Mouse (Mus musculus): ENCODE measurements around the gene Tmem54. TPM values are rescaled to one million over a fixed set of nuclear protein-coding genes. Genes with fewer than 3 reads are reported as not detected.

Gene Tmem54
- total and polyA plus RNA-seq, 2 experiments from 2014 or later: 0.19 TPM; not detected in 1

DNA sequence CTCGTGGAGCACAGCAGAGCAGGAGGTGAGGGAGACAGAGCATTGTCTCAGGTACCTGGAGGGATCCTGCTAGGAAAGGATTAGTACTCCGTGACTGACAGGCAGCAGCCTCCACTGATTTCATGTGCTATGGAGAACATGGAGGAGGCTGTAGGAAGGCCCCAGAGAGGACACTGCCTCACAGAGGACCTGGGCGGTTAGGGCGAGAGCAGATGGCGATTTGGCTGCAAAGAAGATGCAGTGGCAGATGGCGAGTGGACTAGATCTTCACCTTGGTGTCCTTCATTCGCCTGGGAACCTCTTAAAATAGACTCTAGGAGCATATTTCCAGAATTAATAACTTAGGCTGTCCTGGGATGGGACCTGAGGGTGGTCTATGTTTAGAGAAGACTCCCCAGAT is 24.3 kb upstream of the Tmem54 start:
- Histone ChIP-seq H3K27ac (peak overlapping the region; percentile 27; the same call in 1 of the 2 replicates), H3K9ac (replicated peaks; ENCODE audit: low read length) (no peak overlapping the region), H3K4me2 (ENCODE audit: low read depth, low read length) (no peak overlapping the region), H3K27me3 (ENCODE audit: insufficient read depth, low read length) (no peaks in the 10 kb centered on the region), H3K9me3 (ENCODE audit: low read length) (no peaks in the 10 kb centered on the region), H3K36me3 (ENCODE audit: insufficient read depth, low read length) (peaks cover 44% of the 10 kb centered on the region), H3K4me3 (ENCODE audit: low read length) (no peak overlapping the region), H3K4me1 (ENCODE audit: insufficient read depth, low read length) (no peaks in the 10 kb centered on the region; the same call in 1 of the 2 replicates)
- WGBS: 64% methylated on average over 7 of the region's 7 CpGs
- TF ChIP-seq CTCF (IDR thresholded peaks at IDR 0.05; ENCODE audit: low read depth): no peak
- no peak for ATAC-seq
- peak; percentile 49 for DNase-seq (ENCODE audit: low spot score)

DNA sequence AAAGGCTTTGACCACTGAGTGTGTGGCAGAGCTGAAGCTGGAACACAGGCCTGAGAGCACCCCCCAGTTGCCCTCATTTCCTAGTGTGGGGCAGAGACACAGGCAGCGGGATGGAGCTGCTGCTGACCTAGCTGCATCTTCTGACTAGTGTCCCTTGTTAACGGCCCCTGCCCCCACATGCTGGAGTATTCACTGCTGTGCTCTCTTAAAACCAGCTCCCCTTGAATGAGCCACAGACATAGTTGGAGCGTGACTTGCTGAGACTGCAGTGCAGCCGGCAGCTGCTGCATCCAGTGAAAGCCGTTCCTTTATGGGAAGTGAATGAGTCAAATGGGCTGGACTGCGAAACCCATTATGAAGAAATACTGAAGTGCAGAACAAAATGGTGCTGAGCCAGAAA is 23.8 kb upstream of the Tmem54 start:
- Histone ChIP-seq H3K4me2 (ENCODE audit: low read depth, low read length) (no peak overlapping the region), H3K27ac (peak overlapping the region; percentile 27; the same call in 1 of the 2 replicates), H3K27me3 (ENCODE audit: insufficient read depth, low read length) (no peaks in the 10 kb centered on the region), H3K36me3 (ENCODE audit: insufficient read depth, low read length) (peaks cover 41% of the 10 kb centered on the region), H3K4me1 (ENCODE audit: insufficient read depth, low read length) (no peaks in the 10 kb centered on the region; the same call in 1 of the 2 replicates), H3K9me3 (ENCODE audit: low read length) (no peaks in the 10 kb centered on the region), H3K9ac (replicated peaks; ENCODE audit: low read length) (no peak overlapping the region), H3K4me3 (ENCODE audit: low read length) (no peak overlapping the region)
- WGBS: 51% methylated on average over 6 of the region's 6 CpGs
- ATAC-seq (peak; percentile 53), DNase-seq (ENCODE audit: low spot score) (peak; percentile 56)
- no peak for TF ChIP-seq CTCF (IDR thresholded peaks at IDR 0.05; ENCODE audit: low read depth)

DNA sequence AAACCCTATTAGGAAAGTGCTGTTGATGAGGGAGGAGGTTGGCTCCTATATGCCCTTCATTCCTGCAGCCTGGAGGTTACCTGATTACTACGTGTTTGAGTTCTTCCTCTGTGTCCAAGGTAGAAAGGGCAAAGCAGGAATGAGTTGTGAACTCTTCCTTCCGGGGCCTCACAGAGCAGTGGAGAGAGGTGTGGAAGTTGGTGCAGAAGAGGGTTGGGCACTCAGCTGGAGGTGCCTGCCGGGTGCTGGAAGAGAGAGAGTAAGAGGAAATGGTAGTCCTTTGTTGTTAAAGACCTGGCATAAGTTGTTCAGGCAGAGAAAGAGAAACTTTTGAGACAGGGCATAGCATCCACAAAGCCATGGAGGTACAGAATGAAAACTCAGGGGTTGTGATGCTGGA is 23.4 kb upstream of the Tmem54 start:
- Histone ChIP-seq H3K4me3 (ENCODE audit: low read length) (no peak overlapping the region), H3K4me2 (ENCODE audit: low read depth, low read length) (no peak overlapping the region), H3K9me3 (ENCODE audit: low read length) (no peaks in the 10 kb centered on the region), H3K27ac (peak overlapping the region; percentile 27; the same call in 1 of the 2 replicates), H3K9ac (replicated peaks; ENCODE audit: low read length) (no peak overlapping the region), H3K36me3 (ENCODE audit: insufficient read depth, low read length) (peaks cover 37% of the 10 kb centered on the region), H3K27me3 (ENCODE audit: insufficient read depth, low read length) (no peaks in the 10 kb centered on the region), H3K4me1 (ENCODE audit: insufficient read depth, low read length) (no peaks in the 10 kb centered on the region; the same call in 1 of the 2 replicates)
- WGBS: 84% methylated on average over 3 of the region's 3 CpGs
- no peak for TF ChIP-seq CTCF (IDR thresholded peaks at IDR 0.05; ENCODE audit: low read depth)
- ATAC-seq (no peak), DNase-seq (ENCODE audit: low spot score) (no peak)

DNA sequence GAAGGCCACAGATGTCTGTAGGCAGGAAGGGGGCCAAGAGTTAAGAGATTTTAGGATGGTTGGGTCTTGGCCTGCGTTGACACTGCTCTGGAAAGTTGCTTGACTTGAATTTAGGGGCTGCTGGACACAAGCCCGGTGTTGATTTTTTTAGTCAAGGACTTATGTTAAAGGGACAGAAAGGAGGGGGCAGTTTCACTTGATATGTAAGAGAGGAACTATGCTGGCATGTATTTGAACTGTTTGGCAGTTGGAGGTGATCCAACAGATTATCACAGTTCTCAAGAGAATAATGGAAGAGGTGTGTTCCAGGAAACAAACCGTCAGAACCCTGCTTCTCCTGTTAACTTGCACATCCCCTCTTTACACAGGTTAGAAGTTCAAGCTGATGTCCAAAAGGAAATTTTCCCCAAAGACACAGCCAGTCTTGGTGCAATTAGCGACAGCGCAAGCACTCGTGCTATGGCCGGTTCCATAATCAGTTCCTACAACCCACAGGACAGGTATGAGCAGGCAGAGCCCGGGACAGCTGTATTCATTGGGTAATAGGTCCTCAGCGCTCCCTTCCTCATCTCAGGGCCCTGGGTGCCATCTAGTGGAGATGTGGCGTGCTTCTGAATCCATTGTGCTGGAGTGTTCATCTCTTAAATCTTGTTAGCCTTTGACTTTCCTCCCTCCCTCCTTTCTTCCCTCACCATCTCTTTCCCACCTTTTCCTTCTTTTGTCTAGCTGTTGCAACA is 22.8 kb upstream of the Tmem54 start:
- ATAC-seq: peak; percentile 82

DNA sequence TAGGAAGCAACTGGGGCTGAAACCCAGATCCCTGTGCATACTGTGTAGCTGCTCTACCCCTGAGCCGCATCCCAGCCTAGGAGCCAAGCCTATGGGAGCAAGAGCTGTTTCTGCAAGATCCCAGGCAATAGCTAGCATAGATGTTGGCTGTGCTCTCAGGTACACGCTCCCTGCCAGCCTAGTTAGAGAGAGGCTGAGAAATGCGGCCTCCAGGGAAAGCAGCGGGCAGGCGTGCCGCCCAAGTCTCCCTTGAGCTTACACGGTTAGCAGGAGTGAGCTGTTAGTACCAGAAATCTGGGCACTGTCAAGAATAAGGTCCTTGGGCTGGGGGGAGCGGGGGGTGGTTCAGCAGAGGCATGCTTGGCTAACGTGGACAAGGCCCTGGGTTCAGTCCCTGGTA is 20.5 kb upstream of the Tmem54 start:
- H3K4me1 ChIP-seq (ENCODE audit: insufficient read depth, low read length): no peaks in the 10 kb centered on the region; the same call in 1 of the 2 replicates
- DNase-seq (ENCODE audit: low spot score) (no peak), ATAC-seq (no peak)
- H3K4me3 ChIP-seq (ENCODE audit: low read length): no peak overlapping the region
- no peaks in the 10 kb centered on the region for H3K27me3 ChIP-seq (ENCODE audit: insufficient read depth, low read length)
- no peak for TF ChIP-seq CTCF (IDR thresholded peaks at IDR 0.05; ENCODE audit: low read depth)
- H3K36me3 ChIP-seq (ENCODE audit: insufficient read depth, low read length): peaks cover 19% of the 10 kb centered on the region
- no peak overlapping the region for H3K4me2 ChIP-seq (ENCODE audit: low read depth, low read length)
- no peaks in the 10 kb centered on the region for H3K9me3 ChIP-seq (ENCODE audit: low read length)
- no peak overlapping the region for H3K27ac ChIP-seq
- no peak overlapping the region for H3K9ac ChIP-seq (replicated peaks; ENCODE audit: low read length)
- WGBS: 89% methylated on average over 9 of the region's 9 CpGs

More for the DNA sequence above, 22.8 kb upstream of the Tmem54 start:
- no peak overlapping the region for H3K9ac ChIP-seq (replicated peaks; ENCODE audit: low read length)
- peak; percentile 88 for DNase-seq (ENCODE audit: low spot score)
- no peaks in the 10 kb centered on the region for H3K9me3 ChIP-seq (ENCODE audit: low read length)
- no peak overlapping the region for H3K4me3 ChIP-seq (ENCODE audit: low read length)
- H3K4me2 ChIP-seq (ENCODE audit: low read depth, low read length): no peak overlapping the region
- H3K4me1 ChIP-seq (ENCODE audit: insufficient read depth, low read length): no peaks in the 10 kb centered on the region; the same call in 1 of the 2 replicates
- H3K27me3 ChIP-seq (ENCODE audit: insufficient read depth, low read length): no peaks in the 10 kb centered on the region
- TF ChIP-seq CTCF (IDR thresholded peaks at IDR 0.05; ENCODE audit: low read depth): peak; percentile 89
- no peak overlapping the region for H3K27ac ChIP-seq
- WGBS: 44% methylated on average over 10 of the region's 10 CpGs
- H3K36me3 ChIP-seq (ENCODE audit: insufficient read depth, low read length): peaks cover 35% of the 10 kb centered on the region

DNA sequence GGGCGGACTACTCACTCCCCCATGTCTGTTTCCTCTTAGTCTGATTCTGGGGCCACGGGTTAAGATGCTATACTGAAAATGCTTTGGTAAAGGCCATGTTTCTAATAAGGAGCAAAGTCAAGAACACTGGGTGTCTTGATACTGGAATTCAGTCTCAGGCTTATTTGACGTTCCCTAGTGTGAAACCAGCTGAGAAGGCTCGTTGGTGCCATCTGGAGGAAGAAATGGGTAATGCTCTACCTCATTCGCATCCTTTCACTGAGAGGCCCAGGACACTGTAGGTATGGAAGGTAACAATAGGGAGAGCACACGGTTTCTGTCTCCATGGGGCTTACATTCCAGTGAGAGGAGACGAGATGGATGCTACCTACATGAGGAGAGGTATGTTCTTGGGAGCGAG is 19.3 kb upstream of the Tmem54 start:
- DNase-seq (ENCODE audit: low spot score) (peak; percentile 84), ATAC-seq (peak; percentile 66; the same call in 1 of the 2 replicates)
- no peaks in the 10 kb centered on the region for H3K9me3 ChIP-seq (ENCODE audit: low read length)
- peaks cover 9% of the 10 kb centered on the region; the same call in 1 of the 2 replicates for H3K36me3 ChIP-seq (ENCODE audit: insufficient read depth, low read length)
- no peak overlapping the region for H3K9ac ChIP-seq (replicated peaks; ENCODE audit: low read length)
- no peak overlapping the region for H3K27ac ChIP-seq
- 24% methylated on average over 8 of the region's 8 CpGs for WGBS
- no peaks in the 10 kb centered on the region; the same call in 1 of the 2 replicates for H3K4me1 ChIP-seq (ENCODE audit: insufficient read depth, low read length)
- H3K4me3 ChIP-seq (ENCODE audit: low read length): no peak overlapping the region
- peak; percentile 97 for TF ChIP-seq CTCF (IDR thresholded peaks at IDR 0.05; ENCODE audit: low read depth)
- no peaks in the 10 kb centered on the region for H3K27me3 ChIP-seq (ENCODE audit: insufficient read depth, low read length)
- H3K4me2 ChIP-seq (ENCODE audit: low read depth, low read length): no peak overlapping the region

DNA sequence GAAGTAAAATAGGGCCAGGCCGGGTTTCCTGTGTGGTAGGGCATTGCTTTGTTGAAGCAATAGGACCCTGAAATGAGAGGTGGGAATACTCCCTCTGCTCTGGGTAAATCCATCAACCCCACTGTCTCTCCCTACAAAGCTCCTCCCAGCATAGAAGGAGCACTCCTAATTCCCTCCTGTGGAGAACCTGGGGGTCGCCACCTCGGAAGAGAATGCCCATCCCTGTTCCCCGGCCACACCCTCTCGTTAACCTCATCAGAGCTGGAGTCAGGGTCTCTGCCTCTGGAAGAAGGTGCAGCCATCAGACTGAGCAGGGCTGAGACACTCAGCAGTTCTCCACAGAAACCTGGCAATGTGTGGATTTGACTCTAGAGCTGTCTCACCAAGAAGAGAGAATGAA is 17.5 kb upstream of the Tmem54 start:
- Histone ChIP-seq H3K27me3 (ENCODE audit: insufficient read depth, low read length) (no peaks in the 10 kb centered on the region), H3K27ac (no peak overlapping the region), H3K9ac (replicated peaks; ENCODE audit: low read length) (no peak overlapping the region), H3K4me3 (ENCODE audit: low read length) (no peak overlapping the region), H3K4me1 (ENCODE audit: insufficient read depth, low read length) (no peaks in the 10 kb centered on the region), H3K9me3 (ENCODE audit: low read length) (no peaks in the 10 kb centered on the region), H3K4me2 (ENCODE audit: low read depth, low read length) (no peak overlapping the region), H3K36me3 (ENCODE audit: insufficient read depth, low read length) (peaks cover 7% of the 10 kb centered on the region; the same call in 1 of the 2 replicates)
- no peak for DNase-seq (ENCODE audit: low spot score)
- 61% methylated on average over 5 of the region's 5 CpGs for WGBS
- no peak for TF ChIP-seq CTCF (IDR thresholded peaks at IDR 0.05; ENCODE audit: low read depth)
- no peak for ATAC-seq
